In genomic region chr3:96327647-96328046, GRCm38 (mm10) we compare ENCODE assay signal across 8 mouse cellular contexts. TPM values are rescaled to one million over a fixed set of nuclear protein-coding genes. Genes with fewer than 3 reads are reported as not detected.
DNase-seq lines count a peak whose midpoint lies in the region; ATAC-seq lines count a peak whose summit lies in the region.

No protein-coding gene starts in this region.

- no peaks in the 10 kb centered on the region for H3K36me3 ChIP-seq in kidney, embryonic 15.5 days
- no peaks in the 10 kb centered on the region for H3K36me3 ChIP-seq in limb, embryonic 10.5 days
- no peaks in the 10 kb centered on the region for H3K36me3 ChIP-seq in neural tube, embryonic 14.5 days (ENCODE audit: control insufficient read depth, insufficient read depth, low read length)

- under 1% methylated on average over 17 of the region's 18 CpGs for WGBS in kidney, embryonic 15.5 days
- WGBS in limb, embryonic 10.5 days = under 1% methylated on average over 17 of the region's 18 CpGs
- 0% methylated on average over 12 of the region's 18 CpGs for WGBS in neural tube, embryonic 14.5 days

- H3K9ac ChIP-seq in kidney, embryonic 15.5 days = peak overlapping the region; percentile 36; the same call in 1 of the 2 replicates
- no peak overlapping the region for H3K9ac ChIP-seq in neural tube, embryonic 14.5 days (replicated peaks; ENCODE audit: low read depth, low read length)

- H3K9me3 ChIP-seq in kidney, embryonic 15.5 days (replicated peaks) = no peaks in the 10 kb centered on the region
- H3K9me3 ChIP-seq in limb, embryonic 10.5 days (replicated peaks) = no peaks in the 10 kb centered on the region
- no peaks in the 10 kb centered on the region for H3K9me3 ChIP-seq in neural tube, embryonic 14.5 days (ENCODE audit: control insufficient read depth, low read length)

- no peak overlapping the region for H3K27ac ChIP-seq in kidney, embryonic 15.5 days
- no peak overlapping the region for H3K27ac ChIP-seq in limb, embryonic 10.5 days
- no peak overlapping the region for H3K27ac ChIP-seq in neural tube, embryonic 14.5 days (ENCODE audit: low read depth, low read length)

- H3K4me2 ChIP-seq in kidney, embryonic 15.5 days = peak overlapping the region; percentile 67
- H3K4me2 ChIP-seq in neural tube, embryonic 14.5 days (ENCODE audit: low read depth, low read length) = peak overlapping the region; percentile 43; the same call in 1 of the 2 replicates

- peaks cover 93% of the 10 kb centered on the region for H3K27me3 ChIP-seq in kidney, embryonic 15.5 days
- peaks cover 38% of the 10 kb centered on the region for H3K27me3 ChIP-seq in limb, embryonic 10.5 days (ENCODE audit: low read depth, poor library complexity, severe bottlenecking)
- peaks cover 41% of the 10 kb centered on the region for H3K27me3 ChIP-seq in neural tube, embryonic 14.5 days (ENCODE audit: control insufficient read depth, insufficient read depth, low read length)

- no peak for DNase-seq in kidney, postnatal 25 days
- DNase-seq in embryo, embryonic 9.5 days (ENCODE audit: extremely low spot score) = peak; percentile 67
- peak; percentile 65 for DNase-seq in limb, embryonic 10.5 days (ENCODE audit: low spot score)
- DNase-seq in thymus, postnatal 4 days = no peak
- DNase-seq in adrenal gland, postnatal 25 days = no peak

- H3K4me1 ChIP-seq in kidney, embryonic 15.5 days = peaks cover 9% of the 10 kb centered on the region; the same call in 1 of the 2 replicates
- H3K4me1 ChIP-seq in limb, embryonic 10.5 days = peaks cover 21% of the 10 kb centered on the region
- H3K4me1 ChIP-seq in neural tube, embryonic 14.5 days (ENCODE audit: control insufficient read depth, insufficient read depth, low read length) = no peaks in the 10 kb centered on the region

- ATAC-seq in kidney, embryonic 15.5 days (replicated peaks; ENCODE audit: low FRiP score) = peak; percentile 41
- ATAC-seq in neural tube, embryonic 14.5 days (ENCODE audit: low read depth) = peak; percentile 11; the same call in 1 of the 2 replicates
- no peak for ATAC-seq in cerebellum, adult (ENCODE audit: insufficient number of reproducible peaks, low FRiP score, low TSS enrichment)

- peak overlapping the region; percentile 43 for H3K4me3 ChIP-seq in kidney, embryonic 15.5 days (replicated peaks)
- peak overlapping the region; percentile 53 for H3K4me3 ChIP-seq in limb, embryonic 10.5 days
- peak overlapping the region; percentile 15 for H3K4me3 ChIP-seq in neural tube, embryonic 14.5 days (ENCODE audit: low read depth, low read length)

RNA-seq across cellular contexts. Expression of gene Fcgr1, which starts 33.9 kb away (rescaled TPM):
- polyA plus RNA-seq in kidney, embryonic 15.5 days (2015; fragmentation: Nextera tagmentation; extraction: Ambion mirVana) = 1.7 TPM in 2 replicates
- 0.60 and 0.85 TPM in 2 replicates for polyA plus RNA-seq in limb, embryonic 10.5 days (2016; fragmentation: Nextera tagmentation; extraction: Ambion mirVana)
- polyA plus RNA-seq in neural tube, embryonic 14.5 days (2014; fragmentation: Nextera tagmentation; extraction: Ambion mirVana) = 0.37 and 1.7 TPM in 2 replicates
- total RNA-seq in adrenal gland, postnatal 25 days (2021) = 1.0 and 1.4 TPM in 2 replicates

RNA-seq across cellular contexts. Expression of gene Hist2h2bb, which starts 58.1 kb away (rescaled TPM):
- 12.8 and 17.8 TPM in 2 replicates for polyA plus RNA-seq in kidney, embryonic 15.5 days (2015; fragmentation: Nextera tagmentation; extraction: Ambion mirVana)
- 8.2 and 10.7 TPM in 2 replicates for polyA plus RNA-seq in limb, embryonic 10.5 days (2016; fragmentation: Nextera tagmentation; extraction: Ambion mirVana)
- polyA plus RNA-seq in neural tube, embryonic 14.5 days (2014; fragmentation: Nextera tagmentation; extraction: Ambion mirVana) = 2.0 and 2.8 TPM in 2 replicates
- total RNA-seq in adrenal gland, postnatal 25 days (2021) = 138 and 170 TPM in 2 replicates

RNA-seq across cellular contexts. Expression of gene Hist2h3b, which starts 59.2 kb away (rescaled TPM):
- 59.3 and 75.1 TPM in 2 replicates for polyA plus RNA-seq in kidney, embryonic 15.5 days (2015; fragmentation: Nextera tagmentation; extraction: Ambion mirVana)
- polyA plus RNA-seq in limb, embryonic 10.5 days (2016; fragmentation: Nextera tagmentation; extraction: Ambion mirVana) = 48.3 and 54.0 TPM in 2 replicates
- polyA plus RNA-seq in neural tube, embryonic 14.5 days (2014; fragmentation: Nextera tagmentation; extraction: Ambion mirVana) = 5.3 and 11.5 TPM in 2 replicates
- total RNA-seq in adrenal gland, postnatal 25 days (2021) = 114 and 165 TPM in 2 replicates

Comparison
In these comparisons a context has a peak if more than half of its experiments do, and no peak if none do; other contexts are left out.
1. DNase-seq: peak in embryo, embryonic 9.5 days (single experiment) and limb, embryonic 10.5 days (single experiment); none in kidney, postnatal 25 days (0 of 2), thymus, postnatal 4 days (single experiment) and adrenal gland, postnatal 25 days (single experiment).
2. Peak in every context shown above with its lines, with median percentiles within 50 percentile points of each other: H3K4me3 ChIP-seq.